Mouse (Mus musculus) natural killer cell, adult 2 months (primary cell): Measurements from ENCODE around the gene H2al1n.
"Not testable (repeated sequence)": the region's sequence is repeated elsewhere in the genome, so short reads cannot be mapped to it uniquely, and the experiment has no call there.

ENCODE experiments used
- DNase-seq, 2 experiments: peaks; one replicate each; pipeline ENCODE4 v3.0.0; 2022; ENCODE audit warnings: low spot score in 2 of 2

Gene H2al1n

DNA sequence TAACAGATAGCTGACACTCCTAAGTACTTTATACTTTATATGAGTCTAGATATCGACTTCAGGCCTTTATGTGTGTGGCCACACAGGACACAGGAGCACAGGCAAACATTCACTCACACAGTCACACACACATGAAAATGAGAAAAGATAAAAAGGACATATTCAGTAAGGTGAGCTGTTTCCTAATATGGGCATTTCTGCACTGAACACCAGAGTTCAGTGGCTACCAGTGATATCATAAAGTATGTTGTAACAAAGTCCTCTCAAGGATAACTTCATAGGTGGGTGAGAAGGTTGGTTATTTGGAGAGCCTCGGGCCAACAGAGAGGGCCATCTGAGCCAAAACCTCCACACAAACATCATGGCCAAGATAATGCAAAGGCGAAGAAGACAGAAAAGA is at the start of gene H2al1n:
Gene H2al1n, plus strand, starts transcription at position 301 of the 400 bp plus-strand sequence.
- not testable (repeated sequence) for DNase-seq

DNA sequence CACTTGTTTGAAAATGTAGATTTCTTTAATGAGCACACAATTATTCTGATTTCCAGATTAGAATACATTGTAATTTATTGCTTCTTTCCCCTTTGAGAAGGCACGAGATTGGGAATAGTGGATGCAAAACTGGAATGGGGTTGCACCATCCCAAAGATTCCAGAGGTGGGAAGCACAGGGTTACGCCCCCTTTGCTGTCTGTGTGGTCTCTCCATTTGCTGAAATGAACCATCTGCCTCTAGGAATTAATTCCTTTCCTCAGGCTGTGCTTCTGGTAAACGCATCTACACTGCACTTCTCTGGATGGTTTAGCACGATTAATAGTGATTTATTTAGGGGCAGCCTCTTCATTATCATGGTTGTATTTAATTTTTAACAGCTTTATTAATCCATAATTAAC is 11.7 kb upstream of the H2al1n start:
- DNase-seq = no peak

DNA sequence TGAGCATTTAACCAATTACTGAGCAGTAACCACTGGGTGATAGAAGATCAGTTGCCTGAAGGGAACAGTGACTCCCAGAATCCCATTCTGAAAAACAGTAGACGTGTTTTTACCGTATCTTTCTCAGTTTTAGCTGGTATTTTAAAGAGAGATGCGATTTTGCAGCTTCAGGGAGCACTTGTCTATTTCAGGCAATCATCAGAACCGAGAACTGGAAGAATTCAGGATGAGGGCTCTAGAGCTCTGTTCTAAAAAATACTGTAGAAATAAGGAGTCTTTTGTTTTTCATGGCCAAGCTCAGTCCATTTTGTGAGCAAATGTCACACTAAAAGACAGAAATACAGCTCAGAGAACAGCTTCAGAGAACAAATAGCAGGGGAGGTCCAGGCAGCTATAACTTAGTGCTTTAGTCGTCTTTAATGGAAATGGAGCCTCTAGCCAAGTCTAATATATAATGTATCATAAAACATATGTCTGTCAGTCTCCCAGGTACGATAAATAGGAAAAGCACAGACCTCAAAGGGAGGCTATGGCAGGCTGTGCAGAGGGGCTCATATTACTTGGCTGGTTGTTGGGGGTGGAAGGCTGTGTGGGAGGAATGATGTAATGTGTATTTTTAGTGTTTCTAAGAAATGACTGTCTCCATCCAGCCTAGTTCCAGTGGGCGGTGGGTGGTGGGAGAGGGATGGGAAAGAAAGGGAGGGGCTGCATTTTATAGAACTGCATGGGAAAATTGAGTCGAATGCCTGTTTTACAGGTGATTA is 4.7 kb upstream of the H2al1n start:
- DNase-seq = no peak

DNA sequence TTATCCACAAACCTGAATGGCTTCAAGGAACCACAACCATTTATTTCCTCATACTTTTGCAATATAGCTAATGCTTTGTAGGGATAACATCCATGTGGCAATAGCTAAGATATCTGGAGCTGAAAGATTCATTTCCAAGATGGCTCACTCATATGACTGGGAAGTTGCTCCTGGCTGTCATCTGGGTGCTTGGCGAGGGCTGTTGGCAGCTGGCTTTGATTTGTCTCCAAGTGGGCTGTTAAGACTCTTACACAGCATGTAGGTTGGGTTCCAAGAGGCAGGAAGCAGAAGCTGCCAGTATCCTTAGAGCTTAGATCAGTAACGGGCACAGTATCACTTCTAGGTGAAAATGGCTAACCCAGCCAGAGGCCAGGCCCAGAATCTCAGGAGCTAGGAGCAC is 18.3 kb downstream of the H2al1n start:
- DNase-seq = no peak

DNA sequence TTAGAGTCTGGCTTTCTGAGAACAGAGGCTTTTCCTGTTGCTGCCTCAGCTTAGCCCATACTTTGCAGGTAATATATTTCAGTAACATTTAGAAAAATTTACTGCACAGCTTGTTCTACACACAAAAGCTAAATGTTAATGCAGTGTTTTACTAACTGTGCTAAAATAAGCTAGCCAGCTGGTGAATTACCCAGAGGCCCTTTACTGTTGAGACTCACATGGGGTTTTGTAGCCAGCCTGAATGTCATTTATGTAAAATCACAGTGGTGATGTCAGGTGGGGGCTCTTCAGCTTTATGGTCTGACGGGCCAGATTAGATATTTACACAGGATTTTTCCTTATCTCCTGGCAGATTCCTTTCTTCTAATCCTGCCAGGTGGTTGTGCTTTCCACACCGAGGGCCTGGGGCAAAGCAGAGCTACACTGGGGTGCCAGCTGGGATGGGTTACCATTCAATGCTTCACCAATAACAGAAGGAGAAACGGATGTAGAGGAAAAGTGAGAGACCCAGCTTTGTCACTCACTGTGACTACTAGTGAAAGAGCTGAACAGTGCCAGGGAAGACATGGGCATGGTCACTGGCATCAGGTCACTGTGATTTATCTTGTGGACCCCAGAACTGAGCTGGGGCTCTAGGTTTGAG is 48.8 kb downstream of the H2al1n start:
- no peak for DNase-seq
